In genomic region chr5:148809485-148809884, GRCm38 (mm10) we compare ENCODE assay signal across 27 mouse cellular contexts.
DNase-seq lines count a peak whose midpoint lies in the region; ATAC-seq and TF ChIP-seq lines count a peak whose summit lies in the region.
"Had no signal": no experiment of that assay in that cellular context is flagged by ENCODE, and none has a peak within 500 bp of the region (broad histone marks: within the 10 kb centered on the region; RNA-seq: fewer than 3 reads in every experiment).

No protein-coding gene starts in this region.

- H3K4me1 ChIP-seq in heart, embryonic 14.5 days (ENCODE audit: control insufficient read depth in 2 of 2, insufficient read depth in 2 of 2, low read length in 2 of 2) = peaks cover 16 to 23% of the 10 kb centered on the region in 2 experiments
- H3K4me1 ChIP-seq in intestine, embryonic 14.5 days (replicated peaks; ENCODE audit: control insufficient read depth, insufficient read depth, low read length) = peaks cover 12% of the 10 kb centered on the region
- no peaks in the 10 kb centered on the region for H3K4me1 ChIP-seq in intestine, postnatal 0 days (replicated peaks; ENCODE audit: control insufficient read depth, insufficient read depth, low read length)
- peaks cover 3% of the 10 kb centered on the region; the same call in 1 of the 2 replicates for H3K4me1 ChIP-seq in midbrain, embryonic 16.5 days (ENCODE audit: control insufficient read depth, insufficient read depth, low read length)
- peaks cover 5% of the 10 kb centered on the region; the same call in 1 of the 2 replicates for H3K4me1 ChIP-seq in midbrain, embryonic 15.5 days

- no peak overlapping the region for H3K27ac ChIP-seq in gastrocnemius, adult 2 months
- H3K27ac ChIP-seq in heart, embryonic 14.5 days (replicated peaks in 1 of 2; ENCODE audit: control insufficient read depth in 1 of 2, insufficient read depth in 1 of 2, low read depth in 2 of 2, low read length in 2 of 2) = peak overlapping the region; percentile 79 to 92
- H3K27ac ChIP-seq in intestine, embryonic 14.5 days (ENCODE audit: low read depth) = no peak overlapping the region
- no peak overlapping the region for H3K27ac ChIP-seq in intestine, postnatal 0 days (ENCODE audit: low read depth, low read length)
- H3K27ac ChIP-seq in midbrain, embryonic 16.5 days (ENCODE audit: low read length) = no peak overlapping the region
- no peak overlapping the region for H3K27ac ChIP-seq in midbrain, embryonic 15.5 days
- H3K27ac ChIP-seq: hindbrain, embryonic 10.5 days; hindbrain, embryonic 15.5 days; limb, embryonic 10.5 days; limb, embryonic 15.5 days; liver, embryonic 13.5 days; macrophage; midbrain, embryonic 13.5 days had no signal

- H3K9ac ChIP-seq in heart, embryonic 14.5 days (ENCODE audit: low read length) = peak overlapping the region; percentile 39; the same call in 1 of the 2 replicates
- 0 out of 2 replicates have a peak overlapping the region, but pooled peaks have one; percentile 1 for H3K9ac ChIP-seq in intestine, embryonic 14.5 days (ENCODE audit: low read length)
- H3K9ac ChIP-seq in intestine, postnatal 0 days (ENCODE audit: low read depth, low read length) = no peak overlapping the region
- 0 out of 2 replicates have a peak overlapping the region, but pooled peaks have one; percentile 16 for H3K9ac ChIP-seq in midbrain, embryonic 16.5 days (ENCODE audit: low read depth, low read length)
- H3K9ac ChIP-seq in midbrain, embryonic 15.5 days = no peak overlapping the region
- H3K9ac ChIP-seq: hindbrain, embryonic 15.5 days; limb, embryonic 15.5 days; liver, embryonic 13.5 days; midbrain, embryonic 13.5 days had no signal

- no peaks in the 10 kb centered on the region for H3K36me3 ChIP-seq in heart, embryonic 14.5 days (ENCODE audit: control insufficient read depth, insufficient read depth, low read length)
- H3K36me3 ChIP-seq in intestine, embryonic 14.5 days (ENCODE audit: control insufficient read depth, insufficient read depth, low read length) = no peaks in the 10 kb centered on the region
- no peaks in the 10 kb centered on the region for H3K36me3 ChIP-seq in intestine, postnatal 0 days (ENCODE audit: control insufficient read depth, insufficient read depth)
- no peaks in the 10 kb centered on the region for H3K36me3 ChIP-seq in midbrain, embryonic 16.5 days (ENCODE audit: control insufficient read depth, insufficient read depth, low read length)
- H3K36me3 ChIP-seq in midbrain, embryonic 15.5 days (replicated peaks) = no peaks in the 10 kb centered on the region
- H3K36me3 ChIP-seq: G1E; hindbrain, embryonic 10.5 days; hindbrain, embryonic 15.5 days; limb, embryonic 10.5 days; limb, embryonic 15.5 days; liver, embryonic 13.5 days; midbrain, embryonic 13.5 days had no signal

- ATAC-seq in heart, embryonic 14.5 days (ENCODE audit: insufficient number of reproducible peaks, insufficient read depth, low FRiP score, low read depth) = peak; percentile 52
- no peak for ATAC-seq in intestine, embryonic 14.5 days (replicated peaks; ENCODE audit: low FRiP score, low TSS enrichment, low read depth)
- no peak for ATAC-seq in intestine, postnatal 0 days
- ATAC-seq in midbrain, embryonic 16.5 days = no peak
- no peak for ATAC-seq in midbrain, embryonic 15.5 days (replicated peaks)
- ATAC-seq: inflammation-experienced regulatory T-cells, adult 6 months; Patski had no signal

- no peak for TF ChIP-seq CTCF in gastrocnemius, adult 2 months (IDR thresholded peaks at IDR 0.05)
- TF ChIP-seq CTCF in intestine, postnatal 0 days (IDR thresholded peaks at IDR 0.05; ENCODE audit: low read depth) = no peak

- H3K9me3 ChIP-seq in heart, embryonic 14.5 days (ENCODE audit: control insufficient read depth, low read length) = peaks cover 6% of the 10 kb centered on the region
- H3K9me3 ChIP-seq in intestine, embryonic 14.5 days (ENCODE audit: control insufficient read depth, low read length) = no peaks in the 10 kb centered on the region
- H3K9me3 ChIP-seq in intestine, postnatal 0 days (ENCODE audit: control insufficient read depth) = no peaks in the 10 kb centered on the region
- H3K9me3 ChIP-seq in midbrain, embryonic 16.5 days (replicated peaks; ENCODE audit: control insufficient read depth, low read length, poor library complexity, severe bottlenecking) = no peaks in the 10 kb centered on the region
- H3K9me3 ChIP-seq in midbrain, embryonic 15.5 days = no peaks in the 10 kb centered on the region
- H3K9me3 ChIP-seq: hindbrain, embryonic 15.5 days; limb, embryonic 10.5 days; limb, embryonic 15.5 days; midbrain, embryonic 13.5 days had no signal

- peak overlapping the region; percentile 59 for H3K4me2 ChIP-seq in heart, embryonic 14.5 days (ENCODE audit: low read length)
- H3K4me2 ChIP-seq in intestine, embryonic 14.5 days (ENCODE audit: low read length) = no peak overlapping the region
- no peak overlapping the region for H3K4me2 ChIP-seq in intestine, postnatal 0 days (replicated peaks; ENCODE audit: low read depth)
- H3K4me2 ChIP-seq in midbrain, embryonic 16.5 days (ENCODE audit: low read length) = no peak overlapping the region
- H3K4me2 ChIP-seq in midbrain, embryonic 15.5 days = no peak overlapping the region
- H3K4me2 ChIP-seq: liver, embryonic 13.5 days had no signal

- no peaks in the 10 kb centered on the region for H3K27me3 ChIP-seq in heart, embryonic 14.5 days (ENCODE audit: control insufficient read depth, insufficient read depth, low read length)
- no peaks in the 10 kb centered on the region for H3K27me3 ChIP-seq in intestine, embryonic 14.5 days (replicated peaks; ENCODE audit: control insufficient read depth, insufficient read depth, low read length)
- no peaks in the 10 kb centered on the region for H3K27me3 ChIP-seq in intestine, postnatal 0 days (replicated peaks; ENCODE audit: control insufficient read depth, insufficient read depth, low read length)
- no peaks in the 10 kb centered on the region for H3K27me3 ChIP-seq in midbrain, embryonic 16.5 days (ENCODE audit: control insufficient read depth, insufficient read depth, low read depth, low read length)
- H3K27me3 ChIP-seq in midbrain, embryonic 15.5 days (replicated peaks) = 0 out of 2 replicates have a peak, but pooled peaks cover 8% of the 10 kb centered on the region
- H3K27me3 ChIP-seq: Patski had no signal

- 15% methylated on average over 3 of the region's 3 CpGs for WGBS in heart, embryonic 14.5 days
- WGBS in intestine, embryonic 14.5 days = 48% methylated on average over 3 of the region's 3 CpGs
- 43% methylated on average over 3 of the region's 3 CpGs for WGBS in intestine, postnatal 0 days
- 76% methylated on average over 3 of the region's 3 CpGs for WGBS in midbrain, embryonic 16.5 days
- 81% methylated on average over 3 of the region's 3 CpGs for WGBS in midbrain, embryonic 15.5 days

- intact Hi-C loops in gastrocnemius, adult 2 months (cut with DNase I) = loop anchor here (5.0 kb wide), 1 partner anchor 528 kb away; no protein-coding TSS in a partner anchor

- no peak for DNase-seq in gastrocnemius, adult 2 months
- DNase-seq in gastrocnemius, postnatal 10 days = no peak
- no peak for DNase-seq in heart, adult 18-20 months
- no peak for DNase-seq in intestine, embryonic 14.5 days (ENCODE audit: low spot score)
- DNase-seq: adrenal gland, postnatal 10 days; cerebellum, adult 8-10 months; cerebellum, postnatal 25 days; gastrocnemius, postnatal 36 days; kidney, adult 9 months; kidney, postnatal 10 days; layer of hippocampus, adult 9-11 months; liver, embryonic 13.5 days; lung, adult 18-20 months; right cerebral cortex, postnatal 25 days had no signal

- H3K4me3 ChIP-seq in gastrocnemius, adult 2 months = peak overlapping the region; percentile 24; the same call in 1 of the 2 replicates
- H3K4me3 ChIP-seq in heart, embryonic 14.5 days (ENCODE audit: control insufficient read depth in 1 of 2, insufficient read depth in 1 of 2, low read depth in 1 of 2, low read length in 2 of 2) = peak overlapping the region in 1 of 2 experiments; percentile 2; a peak in 1 of 4 replicates
- H3K4me3 ChIP-seq in intestine, embryonic 14.5 days (ENCODE audit: low read depth, low read length) = no peak overlapping the region
- H3K4me3 ChIP-seq in intestine, postnatal 0 days (ENCODE audit: low read depth, low read length) = no peak overlapping the region
- H3K4me3 ChIP-seq in midbrain, embryonic 16.5 days (ENCODE audit: low read depth, low read length) = no peak overlapping the region
- no peak overlapping the region for H3K4me3 ChIP-seq in midbrain, embryonic 15.5 days
- H3K4me3 ChIP-seq: hindbrain, embryonic 10.5 days; hindbrain, embryonic 15.5 days; limb, embryonic 10.5 days; limb, embryonic 15.5 days; liver, embryonic 13.5 days; midbrain, embryonic 13.5 days had no signal

Comparison
In these comparisons a context has a peak if more than half of its experiments do, and no peak if none do; other contexts are left out.
1. H3K9ac ChIP-seq: peak in heart, embryonic 14.5 days (single experiment), intestine, embryonic 14.5 days (single experiment) and midbrain, embryonic 16.5 days (single experiment); none in intestine, postnatal 0 days (single experiment) and midbrain, embryonic 15.5 days (single experiment).
2. H3K27ac ChIP-seq: peak in heart, embryonic 14.5 days (2 of 2); none in gastrocnemius, adult 2 months (single experiment), intestine, embryonic 14.5 days (single experiment), intestine, postnatal 0 days (single experiment), midbrain, embryonic 16.5 days (single experiment) and midbrain, embryonic 15.5 days (single experiment).